Mouse (Mus musculus) kidney, adult 8-10 months (tissue): Measurements from ENCODE around the gene Lypla2.
A peak's percentile ranks its signal among the peaks of the same experiment; 100 is the strongest.

ENCODE experiments used
- DNase-seq, 2 experiments: peaks; one replicate each; pipeline ENCODE4 v3.0.0; 2022

Gene Lypla2

DNA sequence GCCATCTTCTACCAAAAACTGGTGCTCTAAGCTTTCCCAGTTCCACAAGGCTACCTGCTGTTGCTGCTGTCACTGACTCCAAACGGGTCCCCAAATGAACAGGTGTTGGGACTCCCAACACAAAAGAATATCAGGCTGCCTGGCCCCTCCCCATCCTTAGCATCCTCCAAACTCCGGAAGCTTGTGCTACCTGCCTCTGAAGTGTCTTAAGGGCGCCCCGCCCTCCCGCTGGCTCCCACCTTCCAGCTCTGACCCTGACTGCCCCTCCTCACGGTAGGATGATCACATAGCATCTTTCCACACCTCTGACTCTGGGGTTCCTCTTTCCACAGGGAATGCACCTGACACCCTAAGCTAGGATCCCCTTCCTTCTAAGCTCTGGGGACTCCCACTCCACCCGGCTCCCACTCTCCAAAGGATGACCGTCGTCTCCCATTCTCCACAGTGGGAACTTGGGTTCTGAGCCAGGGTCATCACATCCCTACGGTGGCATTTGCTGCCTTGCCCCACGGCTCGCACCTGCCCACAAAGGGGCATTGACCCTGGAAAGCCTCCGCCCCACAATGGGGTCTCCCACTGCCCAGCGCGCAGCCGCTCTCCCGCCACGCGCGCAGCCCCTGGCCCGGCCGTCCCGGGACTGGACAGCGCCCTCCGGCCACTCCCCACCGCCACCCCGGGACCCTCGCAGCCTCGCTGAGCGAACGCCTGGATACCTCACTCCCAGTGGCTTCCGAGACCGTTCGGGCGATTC is 446 bp downstream of the Lypla2 start:
- peak in 1 of 2 experiments; percentile 2 for DNase-seq

DNA sequence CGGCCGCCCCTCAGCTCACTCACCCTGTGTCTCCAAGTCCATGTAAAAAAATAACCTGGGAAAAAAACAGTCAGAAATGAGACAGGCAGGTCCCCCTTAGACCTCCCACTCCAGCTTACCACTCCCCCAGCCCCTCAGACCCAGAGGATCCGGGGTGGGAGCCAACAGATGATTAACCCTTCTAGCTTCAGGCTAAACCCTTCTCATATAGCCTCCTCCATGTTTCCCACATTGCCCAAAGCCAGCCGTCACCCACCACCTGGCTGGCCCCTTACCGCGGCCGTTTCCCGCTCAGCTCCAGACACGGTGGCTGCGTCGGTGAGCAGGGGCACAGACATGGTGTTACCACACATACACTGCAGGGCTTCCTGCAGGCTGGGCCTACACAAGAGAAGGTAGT is 1.8 kb downstream of the Lypla2 start:
- no peak for DNase-seq

DNA sequence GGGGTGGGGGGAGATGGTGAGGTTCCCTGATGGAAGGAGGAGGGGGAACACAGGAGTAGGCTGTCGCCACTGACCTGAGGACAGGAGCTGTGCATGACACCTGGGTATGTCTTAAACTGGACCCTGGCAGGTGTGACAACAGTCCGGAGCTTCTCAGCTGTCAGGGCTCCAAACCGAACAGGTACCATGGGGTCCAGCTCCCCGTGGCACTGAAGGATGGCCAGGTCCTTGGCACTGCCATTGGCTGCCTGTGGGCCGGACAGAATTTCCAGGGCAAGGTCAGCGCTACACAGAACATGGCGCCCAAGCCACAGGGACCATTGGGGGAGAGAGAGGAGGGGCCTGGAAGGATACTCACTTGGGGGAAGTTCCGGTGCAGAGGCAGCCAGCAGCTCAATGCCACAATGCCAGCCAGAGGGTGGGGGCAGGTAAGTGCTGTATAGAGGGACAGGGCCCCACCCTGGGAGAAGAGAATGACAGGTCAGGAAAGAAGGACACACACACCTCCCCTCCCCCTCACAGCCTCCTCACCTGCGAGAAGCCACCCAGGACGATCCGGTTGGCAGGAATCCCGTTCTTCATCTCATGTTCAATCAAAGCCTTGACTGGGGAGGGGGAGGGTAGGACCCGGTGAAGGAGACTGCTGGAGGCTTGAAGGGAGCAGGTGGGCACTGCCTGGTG is 3.2 kb downstream of the Lypla2 start:
- DNase-seq, result peak in 1 of 2 experiments; percentile 2

DNA sequence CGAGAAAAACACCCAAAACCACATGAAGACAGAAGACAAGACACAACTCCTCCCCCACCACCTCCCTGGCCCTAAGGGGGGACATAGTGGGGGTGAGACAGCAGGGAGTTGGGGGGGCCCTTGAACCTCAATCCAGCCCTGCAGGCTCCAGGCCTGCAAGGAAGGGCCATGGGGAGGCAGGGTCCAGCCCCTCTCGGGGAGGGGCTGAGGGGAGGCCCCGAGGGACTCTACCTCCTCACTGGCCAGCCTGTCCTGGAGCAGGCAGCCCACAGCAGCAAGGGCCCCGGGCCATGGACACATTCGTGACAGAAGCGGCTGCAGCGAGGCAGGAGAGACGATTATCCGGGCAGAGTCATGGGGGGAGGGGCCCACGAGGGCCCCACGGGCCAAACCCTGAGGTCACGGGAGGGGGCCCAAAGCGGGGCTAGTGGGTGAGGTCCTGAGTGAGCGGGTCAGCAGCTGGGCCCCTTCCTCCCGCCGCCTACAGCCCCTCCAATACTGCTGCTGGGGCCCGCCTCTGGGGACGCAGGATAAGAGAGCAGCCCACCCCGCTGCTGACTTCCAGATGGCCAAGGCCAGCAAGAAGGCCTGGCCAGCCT is 4.1 kb downstream of the Lypla2 start:
- DNase-seq, result no peak

DNA sequence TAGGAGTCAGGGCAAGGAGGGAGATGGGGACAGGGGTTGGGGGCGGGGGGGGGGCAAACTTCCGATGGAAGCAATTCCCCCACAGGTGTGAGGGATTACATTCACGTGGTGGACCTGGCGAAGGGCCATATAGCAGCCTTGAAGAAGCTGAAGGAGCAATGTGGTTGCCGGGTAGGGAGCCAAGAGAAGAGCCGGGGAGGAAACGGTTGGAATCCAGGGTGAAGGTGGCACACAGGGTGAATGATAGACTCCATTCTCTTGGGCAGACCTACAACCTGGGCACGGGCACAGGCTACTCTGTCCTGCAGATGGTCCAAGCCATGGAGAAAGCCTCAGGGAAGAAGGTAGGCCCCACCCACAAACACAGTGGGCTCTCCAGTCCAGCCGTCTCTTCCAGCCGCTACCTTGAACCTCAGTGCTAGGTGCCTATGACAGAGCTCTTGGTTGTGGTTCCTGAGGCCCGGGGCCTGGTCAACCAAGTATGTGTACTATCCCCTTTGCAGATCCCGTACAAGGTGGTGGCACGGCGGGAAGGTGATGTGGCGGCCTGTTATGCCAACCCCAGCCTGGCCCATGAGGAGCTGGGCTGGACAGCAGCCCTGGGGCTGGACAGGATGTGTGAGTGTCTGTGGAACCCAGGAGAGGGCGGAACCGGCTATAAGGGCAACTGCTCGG is 5.2 kb downstream of the Lypla2 start:
- no peak for DNase-seq

DNA sequence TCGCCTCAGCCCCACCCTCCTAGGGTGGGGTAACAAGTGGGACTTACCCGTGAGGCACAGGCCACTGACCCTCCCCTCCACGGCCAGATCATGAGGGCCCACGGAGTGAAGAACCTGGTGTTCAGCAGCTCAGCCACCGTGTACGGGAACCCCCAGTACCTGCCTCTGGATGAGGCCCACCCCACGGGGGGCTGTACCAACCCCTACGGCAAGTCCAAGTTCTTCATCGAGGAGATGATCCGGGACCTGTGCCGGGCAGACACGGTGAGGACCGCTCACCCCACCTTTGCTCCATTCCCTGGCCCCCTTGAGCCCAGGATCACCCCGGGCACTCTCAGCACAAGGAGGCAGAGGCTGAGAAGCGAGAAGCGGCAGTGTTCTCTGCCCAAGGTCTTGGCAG is 6.1 kb downstream of the Lypla2 start:
- no peak for DNase-seq

DNA sequence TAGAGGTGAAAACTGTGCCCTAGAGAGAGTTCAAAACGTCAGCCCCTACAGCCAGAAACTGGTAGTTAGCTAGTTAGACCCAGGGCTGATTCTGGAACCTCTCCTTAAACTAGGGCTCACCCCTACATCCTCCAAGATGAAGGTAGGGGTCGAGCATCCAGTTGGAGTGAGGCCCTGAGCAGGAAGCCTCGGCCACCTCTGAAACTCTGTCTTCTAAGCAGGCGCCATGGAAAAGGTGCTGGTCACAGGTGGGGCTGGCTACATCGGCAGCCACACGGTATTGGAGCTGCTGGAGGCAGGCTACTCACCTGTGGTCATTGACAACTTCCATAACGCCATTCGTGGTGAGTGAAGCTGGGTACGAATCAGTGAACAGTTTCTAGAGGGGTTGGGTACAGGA is 7.3 kb downstream of the Lypla2 start:
- no peak for DNase-seq

DNA sequence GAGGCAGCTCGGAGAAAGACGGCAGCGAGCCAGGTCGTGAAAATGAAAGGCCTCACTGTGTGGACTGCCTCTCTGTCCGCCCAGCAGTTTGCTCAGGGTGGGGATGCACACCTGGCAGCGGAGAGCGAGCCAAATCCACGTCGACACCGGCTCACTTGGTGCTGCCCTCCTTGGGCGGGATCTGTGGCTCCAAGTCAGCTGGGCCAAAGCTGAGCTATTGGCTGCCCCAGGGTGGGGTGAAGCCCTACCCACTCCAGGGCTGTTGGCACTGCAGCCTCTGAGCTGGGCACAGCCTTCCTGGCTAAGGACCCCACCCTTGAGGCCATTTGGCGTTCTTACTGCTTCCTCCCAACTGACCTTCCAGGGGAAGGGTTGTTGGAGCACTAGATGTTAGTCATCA is 8.0 kb downstream of the Lypla2 start:
- DNase-seq, result peak; percentile 63 to 78

DNA sequence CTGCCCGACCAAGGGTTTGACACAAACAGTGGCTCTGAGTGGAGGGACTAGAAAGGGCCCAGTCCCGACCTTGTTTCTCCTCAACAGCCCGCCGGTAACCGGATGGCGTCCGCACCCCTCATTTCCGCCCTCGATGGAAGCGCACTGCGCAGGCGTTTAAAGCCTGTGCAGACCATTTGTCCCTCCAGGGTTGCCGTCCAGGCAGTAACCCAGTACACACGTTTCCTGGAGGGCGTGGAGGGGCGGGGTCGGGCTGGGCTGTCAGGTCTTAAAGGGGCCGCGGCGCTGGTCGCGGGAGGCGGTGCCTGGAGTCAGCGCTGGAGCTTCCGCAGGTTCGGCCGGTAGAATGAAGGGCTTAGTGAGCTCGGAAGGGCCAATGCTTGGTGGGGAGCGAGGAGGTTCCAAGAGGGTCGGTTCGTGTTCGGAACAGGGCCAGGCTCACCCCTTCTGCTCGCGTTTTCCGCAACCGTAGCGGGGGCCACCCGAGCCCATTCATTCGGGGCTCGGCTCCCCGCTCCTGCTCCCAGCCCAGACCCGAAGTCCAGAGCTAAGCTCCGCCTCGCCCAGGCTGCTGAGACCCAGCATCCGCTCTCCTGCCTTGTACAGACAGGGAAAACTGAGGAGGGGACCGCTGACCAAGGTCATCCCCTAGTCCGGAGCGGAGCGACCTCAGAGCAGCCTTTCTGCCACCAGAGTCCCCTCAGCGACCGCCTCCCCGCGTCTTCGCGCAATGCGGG is 8.8 kb downstream of the Lypla2 start, which contains the start of gene Gale:
Gale (plus strand) TSS at position 271 of the 737 bp plus-strand sequence.
- DNase-seq, result peak; percentile 94

DNA sequence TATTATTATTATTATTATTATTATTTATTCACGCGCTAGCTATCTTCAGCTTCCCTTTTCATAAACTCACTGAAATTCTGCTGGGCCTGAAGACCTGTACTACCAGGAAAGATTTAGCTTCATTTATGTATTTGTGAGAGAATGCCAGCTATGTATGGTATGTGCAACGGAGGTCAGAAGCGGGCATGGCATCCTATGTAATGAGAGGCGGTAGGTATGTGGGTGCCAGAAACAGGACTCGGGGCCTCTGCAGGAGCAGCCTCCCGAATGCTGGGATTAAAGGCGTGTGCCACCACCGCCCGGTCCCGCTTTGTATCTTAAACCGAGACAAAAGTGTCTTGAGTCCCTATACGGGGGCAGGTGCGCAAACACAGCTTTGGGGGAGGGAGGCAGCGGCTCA is 9.5 kb downstream of the Lypla2 start:
- no peak for DNase-seq

DNA sequence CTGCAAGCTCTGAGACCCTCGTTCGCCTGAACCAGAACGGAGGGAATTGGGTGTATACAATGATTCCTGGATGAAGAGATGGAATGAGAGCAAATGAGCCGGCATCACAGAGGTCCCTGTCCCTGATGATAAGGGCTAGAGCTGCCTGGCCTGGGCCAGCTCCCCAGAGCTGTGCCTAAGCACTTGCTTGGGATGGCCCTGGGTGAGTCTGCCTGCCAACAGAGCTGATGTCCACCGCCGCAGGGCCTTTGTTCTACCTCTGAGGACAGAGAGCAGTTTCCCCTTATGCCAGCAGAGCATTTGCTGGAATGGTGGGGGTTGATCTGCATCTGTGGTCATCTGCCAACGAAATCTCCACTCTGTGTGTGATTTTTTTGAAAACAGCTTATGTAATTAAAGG is 10.2 kb downstream of the Lypla2 start:
- DNase-seq, result no peak

DNA sequence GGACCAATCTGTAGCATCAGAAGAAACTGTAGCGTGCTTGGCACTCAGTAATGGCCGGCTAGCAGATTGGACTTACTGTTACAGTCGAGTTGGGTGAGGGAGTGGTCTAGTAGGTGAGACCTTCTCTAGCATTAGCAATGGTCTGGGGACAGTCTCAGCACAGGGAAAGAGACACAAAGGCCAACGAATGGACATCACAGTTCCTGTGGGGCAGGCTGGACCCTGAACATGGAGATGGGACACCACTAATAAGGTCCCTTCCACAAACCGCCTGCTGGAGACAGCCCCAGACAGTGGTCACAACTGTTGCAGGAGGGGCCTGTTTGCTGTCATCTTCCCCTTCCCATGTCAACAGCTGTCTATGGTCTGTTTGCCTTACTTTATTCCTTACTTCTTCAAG is 10.7 kb downstream of the Lypla2 start:
- no peak for DNase-seq

DNA sequence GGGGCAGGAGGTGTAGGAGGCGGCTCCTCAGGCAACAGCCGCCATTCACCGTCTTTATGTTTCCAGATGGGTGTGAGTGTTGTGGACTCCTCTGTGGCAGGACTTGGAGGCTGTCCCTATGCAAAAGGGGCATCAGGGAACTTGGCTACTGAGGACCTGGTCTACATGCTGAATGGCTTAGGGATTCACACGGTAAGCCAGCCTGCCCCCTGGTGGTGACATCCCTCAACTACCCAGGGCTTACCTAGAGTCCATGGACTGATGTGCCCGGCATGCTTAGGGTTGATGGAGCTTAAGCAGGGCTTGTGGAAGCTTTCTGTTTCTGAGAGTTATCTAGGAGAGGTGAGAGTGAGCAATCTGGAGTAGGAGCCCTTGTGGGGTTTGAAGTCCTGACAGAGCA is 11.7 kb downstream of the Lypla2 start:
- peak; percentile 70 to 88 for DNase-seq

DNA sequence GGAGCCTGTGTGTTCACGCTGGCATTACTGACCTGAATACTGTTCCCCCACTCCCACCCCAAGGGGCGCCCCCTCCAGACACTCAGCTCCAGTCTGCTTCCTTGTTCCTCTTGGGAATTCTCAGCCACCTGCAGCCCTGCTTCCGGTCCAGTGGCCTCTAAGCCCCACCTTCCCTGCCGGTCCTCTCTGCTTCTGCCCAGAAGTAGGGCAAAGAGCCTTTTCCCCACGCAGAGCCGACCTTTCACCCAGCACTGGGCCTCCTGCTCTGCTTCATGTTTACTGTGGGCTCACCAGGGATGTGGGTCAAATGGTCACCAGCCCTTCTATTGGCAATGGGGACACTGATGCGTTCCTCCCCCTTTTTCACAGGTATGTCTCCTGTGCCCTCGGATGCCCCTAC is 14.1 kb downstream of the Lypla2 start:
- DNase-seq, result peak; percentile 84 to 89

DNA sequence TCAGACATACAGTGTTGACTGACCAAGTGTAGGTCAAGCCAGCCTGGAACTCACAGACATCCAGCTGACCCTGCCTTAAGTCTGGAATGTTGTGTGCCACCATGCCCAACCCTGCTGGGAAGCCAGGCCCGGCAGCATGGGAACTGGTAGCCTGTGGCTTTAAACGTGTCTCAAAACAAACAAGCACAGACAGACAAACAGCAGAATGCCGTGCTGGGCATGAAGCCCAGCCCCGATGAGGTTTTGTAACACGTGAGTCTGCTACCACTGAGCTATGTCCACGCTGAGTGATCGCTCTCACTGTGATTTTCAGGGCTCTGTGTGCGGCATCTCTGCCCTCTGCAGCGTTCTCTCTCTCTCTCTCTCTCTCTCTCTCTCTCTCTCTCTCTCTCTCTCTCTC is 16.5 kb downstream of the Lypla2 start:
- no peak for DNase-seq

DNA sequence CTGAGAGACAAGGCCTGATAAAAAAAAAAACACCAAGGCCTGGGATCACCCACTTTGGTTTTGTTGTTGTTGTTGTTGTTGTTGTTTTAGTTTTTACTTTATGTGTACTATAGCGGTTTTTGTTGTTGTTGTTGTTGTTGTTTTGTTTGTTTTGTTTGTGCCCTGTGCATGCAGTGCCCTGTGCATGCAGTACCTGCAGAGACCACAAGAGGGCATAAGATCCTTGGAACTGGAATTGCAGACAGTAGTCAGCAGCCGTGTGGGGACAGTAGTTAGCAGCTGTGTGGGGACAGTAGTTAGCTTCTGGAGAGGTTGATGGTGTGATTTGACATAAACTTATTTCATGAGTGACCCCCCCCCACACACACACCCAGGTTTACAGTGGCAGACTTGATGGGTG is 18.2 kb downstream of the Lypla2 start:
- DNase-seq, result peak in 1 of 2 experiments; percentile 81

DNA sequence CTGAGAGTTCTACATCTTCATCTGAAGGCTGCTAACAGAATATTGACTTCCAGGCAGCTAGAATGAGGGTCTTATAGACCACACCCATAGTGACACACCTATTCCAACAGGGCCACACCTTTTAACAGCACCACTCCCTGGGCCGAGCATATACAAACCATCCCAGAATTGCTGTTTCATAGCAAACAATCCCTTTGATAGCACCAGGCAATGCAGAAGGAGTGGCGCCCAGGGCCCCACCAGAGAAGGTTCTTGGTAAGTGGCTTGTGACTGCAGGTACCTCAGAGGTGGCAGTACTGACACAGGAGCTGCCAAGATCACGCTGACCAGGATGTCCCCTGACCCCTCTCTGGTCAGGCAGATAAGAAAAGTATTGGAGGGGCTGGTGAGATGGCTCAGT is 19.2 kb downstream of the Lypla2 start:
- DNase-seq, result no peak

DNA sequence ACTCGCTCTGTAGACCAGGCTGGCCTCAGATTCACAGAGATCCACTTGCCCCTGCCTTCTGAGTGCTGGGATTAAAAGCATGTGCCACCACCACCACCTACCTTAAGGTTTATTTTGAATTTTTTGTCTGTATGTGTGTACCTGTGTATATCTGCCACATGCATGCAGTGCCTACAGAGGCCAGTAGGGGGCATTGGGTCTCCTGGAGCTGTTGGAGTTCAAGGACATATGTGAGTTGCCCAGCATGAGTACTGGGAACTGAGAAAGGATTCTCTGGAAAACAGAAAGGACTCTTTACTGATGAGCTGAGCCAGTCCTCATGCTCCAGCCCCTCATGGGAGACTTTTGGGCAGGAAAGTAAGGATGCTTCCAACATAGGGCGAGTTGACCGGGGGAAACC is 20.9 kb downstream of the Lypla2 start:
- no peak for DNase-seq

DNA sequence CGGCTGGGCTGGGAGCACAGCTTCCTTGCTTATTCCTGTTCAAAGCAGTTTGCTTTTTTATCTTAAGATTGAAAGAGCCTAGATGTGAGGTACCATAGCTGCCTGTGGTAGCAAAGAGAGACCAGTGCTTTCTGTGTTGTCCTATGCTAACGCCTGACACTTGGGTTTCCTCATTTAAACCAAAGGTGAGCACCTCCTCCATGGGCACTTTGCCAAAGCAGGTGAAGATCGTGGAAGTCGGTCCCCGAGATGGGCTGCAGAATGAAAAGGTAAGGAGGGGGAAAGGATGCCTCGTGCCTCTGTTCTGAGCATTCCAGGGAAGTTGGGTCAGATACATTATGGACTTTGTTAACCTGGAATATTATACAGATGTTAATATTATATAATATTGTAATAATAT is 22.1 kb downstream of the Lypla2 start:
- DNase-seq, result no peak

DNA sequence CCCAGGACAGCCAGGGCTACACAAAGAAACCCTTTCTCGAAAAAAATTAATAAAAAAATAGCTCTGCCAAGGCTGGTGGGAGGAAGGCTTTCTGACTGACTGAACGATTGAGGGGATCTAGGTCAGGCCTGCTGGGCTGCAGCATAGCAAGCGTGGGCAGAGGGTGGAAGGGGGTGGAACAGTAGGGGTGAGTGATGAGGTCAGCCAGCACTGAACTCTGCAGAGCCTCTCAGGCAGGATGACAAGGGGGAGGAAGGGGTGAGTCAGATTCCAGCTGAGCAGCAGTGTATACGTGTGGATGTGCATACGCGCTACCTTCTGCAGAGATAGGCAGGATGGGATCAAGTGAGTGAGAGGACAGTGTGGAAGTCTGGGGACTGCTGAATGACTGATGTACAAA is 22.5 kb downstream of the Lypla2 start:
- DNase-seq, result no peak

DNA sequence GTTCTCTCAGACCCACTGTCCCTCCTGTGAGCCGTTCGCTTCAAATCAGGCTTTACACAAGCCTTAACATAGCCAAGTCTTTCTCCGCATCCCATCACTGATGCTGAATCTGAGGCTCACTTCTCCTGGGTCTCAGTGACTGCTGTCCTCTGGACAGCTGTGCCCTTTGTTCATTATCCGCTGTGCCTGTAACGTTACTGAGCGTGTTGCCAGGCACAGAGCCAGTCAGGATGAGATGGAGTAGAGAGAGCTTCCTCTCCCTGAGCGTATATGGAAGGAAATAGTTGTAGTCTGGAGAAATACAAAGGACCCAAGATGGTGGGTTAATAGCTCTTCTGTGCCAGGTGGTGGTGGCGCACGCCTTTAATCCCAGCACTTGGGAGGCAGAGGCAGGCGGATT is 23.0 kb downstream of the Lypla2 start:
- DNase-seq, result no peak

DNA sequence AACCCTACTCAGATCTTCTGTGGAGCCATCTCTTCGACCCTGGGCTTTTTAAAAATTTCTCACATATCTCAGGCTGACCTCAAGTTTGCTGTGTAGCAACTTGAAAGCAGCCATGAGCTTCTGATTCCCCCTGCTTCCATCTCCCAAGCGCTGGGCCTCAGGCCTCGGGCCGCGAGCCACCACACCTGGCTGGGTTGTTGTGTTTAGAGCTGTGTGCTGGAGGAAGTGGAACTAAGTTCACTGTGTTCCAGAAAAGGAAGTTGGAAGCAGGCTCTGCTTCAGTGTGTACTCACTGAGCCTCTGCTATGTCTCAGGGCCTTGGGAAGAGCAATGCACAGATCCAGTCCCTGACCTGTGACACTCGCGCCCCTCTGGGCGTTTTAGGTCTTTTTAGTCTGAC is 24.3 kb downstream of the Lypla2 start:
- DNase-seq, result no peak
